Mouse (Mus musculus): ENCODE data around the gene Sox1.

Gene Sox1

GRCm38 (mm10) chr8:12425906-12426305, 30.8 kb downstream of the Sox1 start:
- DNase-seq (ENCODE audit: low spot score in 2 of 2), result no peak

- no peak for DNase-seq (ENCODE audit: low spot score in 2 of 2)
These were observed 32.3 kb downstream of the Sox1 start for GRCm38 (mm10) chr8:12427346-12427745.

GRCm38 (mm10) chr8:12427886-12428799, 33.0 kb downstream of the Sox1 start:
- DNase-seq (ENCODE audit: low spot score in 2 of 2), result no peak

DNA sequence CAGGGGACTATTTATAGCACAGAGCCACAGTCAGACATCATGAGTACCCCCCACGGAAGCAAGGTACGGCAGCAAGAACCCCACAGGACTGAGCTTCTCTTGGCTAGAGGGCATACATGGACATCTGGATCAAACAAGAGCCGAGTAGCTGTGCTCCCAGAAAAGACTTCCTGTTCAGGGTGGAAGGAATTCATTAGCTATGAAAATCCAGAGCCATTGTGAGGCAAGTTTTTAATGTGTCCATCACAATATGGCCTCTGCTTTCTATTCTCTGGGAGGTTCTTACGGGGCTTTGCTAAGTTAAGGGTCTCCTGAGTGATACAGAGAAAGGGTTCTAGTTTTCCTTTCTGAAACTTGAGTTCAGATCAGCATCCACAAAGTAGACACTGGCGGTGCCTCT, 33.8 kb downstream of the Sox1 start:
- DNase-seq (ENCODE audit: low spot score in 2 of 2), result no peak

- DNase-seq (ENCODE audit: low spot score in 2 of 2), result no peak
These were observed 34.6 kb downstream of the Sox1 start for GRCm38 (mm10) chr8:12429601-12430172.

GRCm38 (mm10) chr8:12430173-12430899, 35.2 kb downstream of the Sox1 start:
- no peak for DNase-seq (ENCODE audit: low spot score in 2 of 2)

- no peak for DNase-seq (ENCODE audit: low spot score in 2 of 2)
These were observed 36.0 kb downstream of the Sox1 start for GRCm38 (mm10) chr8:12430900-12431737.

GRCm38 (mm10) chr8:12431738-12432055, 36.6 kb downstream of the Sox1 start:
- DNase-seq (ENCODE audit: low spot score in 2 of 2), result no peak

DNA sequence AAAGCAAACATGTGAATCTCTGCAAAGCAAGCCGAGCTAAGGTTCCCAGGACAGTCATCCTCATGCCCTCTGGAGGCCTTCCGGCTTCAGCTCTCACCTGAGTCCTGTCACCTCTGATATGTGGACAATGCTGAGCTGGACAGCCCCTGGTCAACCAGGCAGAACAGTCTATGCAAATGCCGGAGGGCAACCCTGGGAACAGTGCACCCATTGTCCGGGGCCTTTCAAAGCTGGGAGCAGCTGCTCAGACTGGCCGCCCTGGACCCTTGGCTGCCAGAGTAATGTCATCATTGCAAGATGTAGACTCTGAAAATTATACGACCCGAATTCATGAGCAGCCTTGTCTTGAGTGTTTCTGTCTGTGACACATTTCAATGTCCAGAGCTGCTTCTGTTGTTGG, 37.5 kb downstream of the Sox1 start:
- no peak for DNase-seq (ENCODE audit: low spot score in 2 of 2)

- DNase-seq (ENCODE audit: low spot score in 2 of 2), result no peak
These were observed 39.7 kb downstream of the Sox1 start for GRCm38 (mm10) chr8:12434771-12435170.

DNA sequence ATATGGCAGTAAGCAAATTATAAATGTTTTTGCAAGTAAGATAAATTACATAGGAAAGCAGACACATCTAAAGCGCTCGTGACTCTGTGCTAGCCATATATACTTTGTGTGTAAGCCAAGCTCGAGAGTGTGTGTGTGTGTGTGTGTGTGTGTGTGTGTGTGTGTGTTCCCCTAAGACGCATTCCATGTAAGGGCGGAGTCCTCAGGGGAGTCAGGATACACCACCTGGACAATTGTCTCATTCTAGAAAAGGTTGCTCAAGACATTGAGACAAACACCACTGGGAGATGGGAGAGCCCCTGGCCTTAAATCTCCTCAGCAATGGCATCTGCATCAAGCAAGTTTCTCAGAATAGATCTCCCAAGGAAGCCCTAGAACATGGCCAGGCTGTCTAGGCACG, 42.9 kb downstream of the Sox1 start:
- no peak for DNase-seq (ENCODE audit: low spot score in 2 of 2)

DNA sequence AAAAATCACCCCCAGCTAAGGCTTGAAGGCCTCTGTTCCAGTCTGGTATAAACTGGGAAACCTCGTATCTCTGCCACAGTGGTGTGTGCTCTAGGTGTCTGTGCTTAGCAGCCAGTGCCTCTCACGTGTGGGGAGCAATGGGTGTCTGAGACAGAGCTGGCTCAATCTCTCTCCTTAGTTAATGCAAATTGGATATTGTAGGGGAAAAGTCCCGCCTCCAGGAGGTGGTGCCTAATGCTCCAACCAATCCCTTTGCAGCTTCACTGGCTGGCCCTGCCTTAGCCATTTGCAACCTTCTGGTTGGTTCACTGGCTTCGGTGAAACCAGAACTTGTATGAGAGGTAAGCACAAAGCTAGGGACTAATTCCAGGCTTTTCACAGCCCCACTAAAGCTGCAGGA, 43.9 kb downstream of the Sox1 start:
- DNase-seq (ENCODE audit: low spot score in 2 of 2), result no peak

- DNase-seq (ENCODE audit: low spot score in 2 of 2), result no peak
These were observed 44.8 kb downstream of the Sox1 start for GRCm38 (mm10) chr8:12439846-12440245.

DNA sequence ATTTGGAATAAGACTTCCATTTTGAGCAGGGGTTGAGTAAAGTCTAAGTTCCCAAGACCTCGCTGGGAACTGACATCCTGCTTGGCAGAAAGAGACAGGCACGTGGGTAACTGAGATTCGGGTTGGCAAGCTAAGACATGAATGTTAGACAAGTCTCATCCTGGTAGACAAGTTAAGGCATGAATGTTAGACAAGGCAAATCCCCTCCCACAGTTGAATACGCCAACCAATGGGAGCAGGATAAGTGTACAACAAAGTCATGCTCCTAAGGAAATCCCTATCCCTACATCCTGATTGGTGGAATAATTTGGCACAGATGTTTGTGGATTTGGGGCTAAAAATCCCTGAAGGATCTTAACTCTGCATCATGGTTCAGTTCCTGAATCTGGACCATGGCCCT, 45.9 kb downstream of the Sox1 start:
- DNase-seq (ENCODE audit: low spot score in 2 of 2), result no peak

DNA sequence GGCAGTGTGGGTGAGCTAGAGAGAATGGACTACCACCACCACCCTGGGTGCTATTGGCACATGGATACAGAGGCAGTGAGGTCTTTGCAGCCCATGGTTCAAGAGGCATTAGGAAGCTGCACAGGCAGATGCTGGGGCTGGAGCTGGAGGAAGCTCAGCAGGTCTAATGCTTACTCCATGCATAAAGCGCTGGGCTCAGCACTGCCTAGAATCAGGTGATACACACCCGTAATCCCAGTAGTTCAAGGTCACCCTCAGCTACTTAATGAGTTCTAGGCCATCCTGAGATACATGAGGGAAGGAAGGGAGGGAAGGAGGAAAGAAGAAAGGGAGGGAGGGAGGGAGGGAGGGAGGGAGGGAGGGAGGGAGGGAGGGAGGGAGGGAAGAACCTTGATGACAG, 50.2 kb downstream of the Sox1 start:
- no peak for DNase-seq (ENCODE audit: low spot score in 2 of 2)

DNA sequence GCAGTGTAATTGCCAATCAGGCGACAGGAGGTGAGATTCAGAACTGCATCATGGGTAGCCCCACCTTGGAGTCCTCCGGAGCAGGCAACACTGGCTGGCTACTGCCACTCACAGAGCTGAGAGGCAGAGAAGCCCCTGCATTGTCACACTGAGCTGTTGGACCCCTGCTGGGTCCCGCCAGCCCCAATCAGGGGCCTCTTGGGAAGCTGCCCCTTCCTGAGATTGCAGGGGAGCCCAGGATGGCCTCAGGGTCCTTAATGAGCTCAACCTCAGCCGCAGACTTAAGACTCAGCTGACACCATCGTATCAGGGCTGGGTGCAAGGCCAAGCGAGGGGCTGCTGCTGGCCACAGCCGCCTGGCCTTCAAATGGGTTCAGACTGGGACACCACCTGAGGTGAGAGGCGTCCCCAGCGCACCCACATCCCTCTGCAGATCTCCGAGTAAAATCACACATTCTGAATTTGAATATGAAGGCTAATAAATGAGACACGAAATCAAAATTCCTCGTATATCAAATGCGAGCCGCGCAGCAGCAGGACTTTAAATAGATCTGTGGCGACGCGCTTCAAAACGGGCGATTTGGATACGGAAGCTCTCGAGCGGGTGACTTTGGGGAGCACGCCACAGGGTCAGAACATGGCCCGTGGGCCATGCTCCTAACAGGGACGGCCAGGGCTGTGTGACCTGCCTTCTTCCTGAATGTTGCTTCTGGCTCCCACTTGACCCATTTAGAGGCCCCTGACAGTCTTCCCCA, 51.0 kb downstream of the Sox1 start:
- DNase-seq (ENCODE audit: low spot score in 2 of 2), result no peak
